Mouse (Mus musculus) thymus, postnatal 36 days (tissue): Measurements from ENCODE around the gene Gsc2.
"Not testable (repeated sequence)": the region's sequence is repeated elsewhere in the genome, so short reads cannot be mapped to it uniquely, and the experiment has no call there.

Experiments
- DNase-seq, 2 experiments: peaks; one replicate each; pipeline ENCODE4 v3.0.0; 2022; ENCODE audit warnings: mixed read lengths in 2 of 2

The Gsc2 gene

DNA sequence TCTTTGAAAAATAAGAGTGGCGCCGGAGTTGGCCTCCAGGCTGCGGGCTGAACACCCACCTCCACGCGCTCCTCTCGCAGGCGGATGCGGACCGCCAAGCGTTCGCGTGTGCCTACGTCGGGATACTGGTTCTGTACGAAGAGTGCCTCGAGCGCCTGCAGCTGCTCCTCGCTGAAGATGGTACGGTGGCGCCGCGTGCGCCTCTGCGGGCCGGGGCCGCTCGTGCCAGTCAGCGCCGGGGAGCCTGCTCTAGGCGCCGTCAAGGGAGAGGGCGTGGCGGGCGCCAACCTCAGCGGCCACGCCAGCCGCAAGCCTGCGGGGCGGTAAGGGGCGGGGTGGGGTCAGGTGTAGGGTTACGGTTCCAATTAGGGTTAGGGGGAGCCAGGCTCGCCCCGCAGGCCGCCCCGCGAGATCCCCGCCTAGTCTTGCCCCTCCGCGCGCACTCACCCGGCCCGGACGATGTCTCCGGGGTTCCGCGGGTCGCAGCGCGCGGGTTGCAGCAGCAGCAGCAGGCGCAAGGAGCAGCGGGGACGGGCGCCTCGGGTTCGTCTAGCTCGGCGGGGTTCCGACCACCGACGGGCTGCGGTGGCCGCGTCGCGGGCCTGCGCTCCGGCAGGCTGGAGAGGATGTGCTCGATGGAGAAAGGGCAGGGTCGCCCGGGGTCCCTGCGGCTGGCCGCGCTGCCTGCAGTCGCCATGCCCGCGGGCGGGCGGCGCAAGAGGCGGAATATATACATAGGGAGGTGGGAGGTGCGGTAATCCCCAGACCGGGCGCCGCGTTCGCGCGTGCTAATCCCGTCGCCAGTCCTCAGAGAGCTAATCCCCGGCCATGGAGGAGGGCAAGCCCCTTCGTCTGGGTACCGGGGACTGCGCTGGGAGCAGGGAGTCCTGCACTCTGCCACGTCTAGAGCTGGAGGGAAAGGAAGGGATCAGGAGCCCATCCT is at the start of gene Gsc2:
Gsc2 (minus strand) TSS at position 753 of the 943 bp plus-strand sequence.
- no peak for DNase-seq

GRCm38 (mm10) chr16:17962091-17962490 is 47.2 kb upstream of the Gsc2 start:
- DNase-seq = peak; percentile 13 to 43

DNA sequence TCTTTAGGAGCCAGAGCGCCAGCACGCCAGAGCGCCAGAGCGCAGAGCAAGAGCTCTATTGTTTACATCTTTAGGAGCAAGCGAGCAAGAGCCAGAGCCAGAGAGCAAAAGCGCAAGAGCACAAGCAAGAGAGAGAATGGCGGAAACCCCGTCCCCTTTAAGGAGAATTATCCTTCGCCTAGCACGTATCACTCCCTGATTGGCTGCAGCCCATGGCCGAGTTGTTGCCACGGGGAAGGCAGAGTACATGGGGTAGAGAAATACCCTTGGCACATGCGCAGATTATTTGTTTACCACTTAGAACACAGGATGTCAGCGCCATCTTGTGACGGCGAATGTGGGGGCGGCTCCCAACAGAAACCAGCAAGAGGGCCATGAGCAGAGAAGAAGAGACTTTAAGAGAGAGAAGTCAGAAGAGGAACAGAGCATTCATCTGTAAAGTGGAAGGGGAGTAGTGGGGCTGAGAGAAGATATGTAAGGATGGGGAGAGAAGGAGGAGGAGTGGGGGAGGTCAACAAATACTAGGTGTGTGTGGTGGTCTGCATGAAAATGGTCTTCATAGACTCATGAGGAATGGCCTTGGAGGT is 41.3 kb upstream of the Gsc2 start:
- DNase-seq = not testable (repeated sequence)

GRCm38 (mm10) chr16:17951618-17952017 is 36.8 kb upstream of the Gsc2 start:
- DNase-seq = no peak

- no peak for DNase-seq
Observed at GRCm38 (mm10) chr16:17950068-17950467, 35.2 kb upstream of the Gsc2 start.

- DNase-seq = no peak
Observed at GRCm38 (mm10) chr16:17949421-17949877, 34.6 kb upstream of the Gsc2 start.

- no peak for DNase-seq
Observed at GRCm38 (mm10) chr16:17945081-17945831, 30.4 kb upstream of the Gsc2 start.

- DNase-seq = no peak
Observed at GRCm38 (mm10) chr16:17943466-17943865, 28.6 kb upstream of the Gsc2 start.

- DNase-seq = no peak
Observed at GRCm38 (mm10) chr16:17939255-17939751, 24.4 kb upstream of the Gsc2 start.

- peak; percentile 68 to 69 for DNase-seq
Observed at GRCm38 (mm10) chr16:17938821-17939220, 24.0 kb upstream of the Gsc2 start.

DNA sequence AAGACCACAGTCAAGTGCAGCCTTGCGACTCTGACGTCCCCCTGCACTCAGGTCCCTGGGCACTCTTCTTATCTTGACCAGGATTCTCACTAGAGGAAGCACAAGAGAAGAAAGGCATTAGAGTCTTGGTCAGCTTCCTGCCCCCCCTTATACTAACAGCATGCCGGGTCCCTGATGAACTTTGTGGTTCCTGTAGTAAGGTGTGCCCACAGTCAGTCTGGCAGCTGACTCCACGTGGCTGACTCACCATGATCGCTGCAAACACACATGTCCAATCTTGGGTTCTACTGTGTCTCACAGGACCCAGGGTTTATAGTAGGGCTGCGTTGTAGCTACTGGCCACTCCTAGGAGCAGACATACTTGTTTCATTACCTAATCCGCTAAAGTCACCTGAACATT is 23.3 kb upstream of the Gsc2 start:
- no peak for DNase-seq

GRCm38 (mm10) chr16:17936776-17937175 is 21.9 kb upstream of the Gsc2 start:
- DNase-seq = no peak

DNA sequence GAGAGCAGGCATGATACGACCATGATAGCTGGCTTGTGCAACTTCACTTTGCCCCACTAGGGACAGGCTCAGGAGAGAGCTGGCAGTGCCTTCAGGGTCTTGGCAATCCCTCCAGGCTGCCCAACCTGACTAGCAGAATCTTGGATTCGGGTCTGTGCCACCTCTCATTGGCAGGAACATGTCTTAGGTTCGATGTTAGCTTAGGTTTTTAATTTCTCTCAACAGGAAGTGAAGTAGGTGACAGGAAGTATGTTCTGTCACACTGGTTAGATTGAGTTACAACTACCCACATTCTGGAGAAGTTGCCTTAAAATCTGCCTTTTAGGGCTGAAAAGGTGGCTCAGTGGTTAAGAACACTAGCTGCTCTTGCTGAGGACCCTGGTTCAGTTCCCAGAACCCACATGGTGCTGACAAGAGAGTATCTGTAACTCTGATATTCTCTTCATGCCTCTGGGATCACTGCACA is 19.6 kb upstream of the Gsc2 start:
- no peak for DNase-seq

- DNase-seq = no peak
Observed at GRCm38 (mm10) chr16:17933594-17934444, 19.0 kb upstream of the Gsc2 start.

DNA sequence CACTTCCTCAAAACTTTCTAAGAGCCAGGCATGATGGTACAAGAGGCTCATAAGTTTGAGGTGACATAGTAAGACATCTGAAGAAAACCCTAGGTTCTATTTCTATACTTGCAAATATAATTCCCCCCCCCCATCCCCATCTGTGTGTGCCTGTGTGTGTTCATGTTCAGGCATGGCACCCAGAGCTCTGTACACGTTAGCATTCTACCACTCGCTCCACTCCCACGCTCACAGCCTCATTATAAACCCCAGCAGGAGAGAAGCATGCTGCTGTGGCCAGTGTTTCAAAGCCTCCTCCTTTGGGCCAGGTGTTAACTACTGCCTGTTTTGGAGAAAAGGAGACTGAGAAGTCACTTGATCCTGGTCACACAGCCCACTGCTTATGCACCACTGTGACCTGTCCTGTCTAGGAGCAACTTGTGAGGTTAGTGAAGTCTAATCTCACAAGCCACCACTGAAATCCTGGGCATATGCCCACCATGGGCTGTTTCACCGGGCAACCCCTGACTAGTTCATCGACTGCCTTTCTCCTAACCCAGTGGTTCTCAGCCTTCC is 17.1 kb upstream of the Gsc2 start:
- no peak for DNase-seq

DNA sequence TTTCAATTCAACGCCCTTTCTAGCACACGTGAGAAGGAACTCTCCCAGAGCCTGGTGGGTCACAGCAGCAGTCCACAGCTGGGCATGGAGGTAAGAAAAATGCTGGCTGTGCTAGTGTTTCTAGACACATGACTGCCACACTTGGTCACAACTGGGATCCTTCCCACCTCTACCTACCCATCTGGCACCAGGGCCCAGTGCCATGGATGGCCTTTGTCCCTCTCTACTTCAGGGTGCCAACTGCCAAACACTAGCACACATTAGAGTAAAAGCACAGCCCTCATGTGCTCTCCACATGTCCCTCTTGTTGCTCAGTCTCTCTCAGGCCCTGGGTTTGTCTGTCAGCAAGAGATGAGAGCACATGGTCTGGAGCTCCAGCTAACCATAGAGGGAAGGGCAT is 14.8 kb upstream of the Gsc2 start:
- no peak for DNase-seq

- DNase-seq = no peak
Observed at GRCm38 (mm10) chr16:17929211-17929610, 14.4 kb upstream of the Gsc2 start.

DNA sequence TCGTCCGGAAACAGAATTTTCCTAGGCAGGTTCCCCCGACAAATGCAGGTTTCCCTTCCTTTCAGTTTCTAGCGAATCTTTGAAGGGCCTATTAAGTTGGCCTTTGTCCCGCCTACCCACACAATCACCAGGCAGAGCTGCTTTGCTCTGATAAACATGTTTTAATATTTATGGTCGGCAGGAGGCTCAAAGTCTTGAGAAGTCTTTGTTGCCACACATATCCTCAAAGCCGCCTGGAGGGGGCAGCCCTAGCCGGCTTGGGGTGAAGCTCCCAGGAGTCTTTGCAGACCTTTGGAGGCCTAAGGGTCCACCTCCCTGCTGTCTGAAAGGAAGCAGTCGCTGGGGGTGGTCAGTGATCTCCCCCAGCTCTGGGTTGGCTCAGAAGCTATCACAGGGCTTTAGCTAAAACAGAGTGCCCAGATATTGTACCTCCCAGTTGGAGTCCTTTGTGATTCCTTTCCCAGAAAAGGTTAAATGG is 13.8 kb upstream of the Gsc2 start:
- peak; percentile 68 to 76 for DNase-seq

DNA sequence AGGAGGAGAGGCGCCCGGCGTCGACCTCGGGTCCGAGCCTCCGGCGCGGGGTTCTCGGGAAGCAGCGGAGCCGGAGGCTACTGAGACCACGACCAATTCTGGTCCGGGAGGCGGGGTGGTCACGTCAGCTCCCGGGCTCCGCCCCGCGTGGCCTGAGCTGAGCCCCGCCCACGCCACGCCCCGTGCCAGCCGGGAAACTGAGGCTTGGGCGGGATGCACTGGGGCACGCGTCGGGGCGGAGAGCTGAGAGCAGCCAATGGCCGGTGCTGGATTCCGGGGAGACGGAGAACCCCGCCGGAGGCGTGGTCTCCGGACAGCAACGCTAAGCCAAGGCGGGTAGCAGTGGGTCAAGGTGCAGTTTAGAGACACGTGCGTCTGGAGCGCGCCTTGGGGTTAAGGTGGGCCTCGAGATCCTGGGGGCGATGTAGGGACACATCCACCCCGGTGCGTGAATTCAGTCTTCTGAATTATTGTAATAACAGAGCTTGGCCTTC is 13.3 kb upstream of the Gsc2 start, which contains the start of gene Slc25a1:
Slc25a1 (minus strand) TSS at position 133 of the 494 bp plus-strand sequence.
- peak; percentile 69 to 76 for DNase-seq

GRCm38 (mm10) chr16:17927351-17928082 is 12.7 kb upstream of the Gsc2 start:
- DNase-seq = peak; percentile 54 to 66
